ENCODE assay signal across 8 mouse cellular contexts in genomic region chr10:128625287-128625894, GRCm38 (mm10). TPM values are rescaled to one million over a fixed set of nuclear protein-coding genes. Genes with fewer than 3 reads are reported as not detected.
A peak's percentile ranks its signal among the peaks of the same experiment; 100 is the strongest.
DNase-seq lines count a peak whose midpoint lies in the region; ATAC-seq and TF ChIP-seq lines count a peak whose summit lies in the region.

No protein-coding gene starts in this region.

- no peak for DNase-seq in lung, embryonic 14.5 days
- DNase-seq in lung, postnatal 36 days: no peak
- no peak for DNase-seq in adrenal gland, postnatal 10 days
- DNase-seq in layer of hippocampus, postnatal 36 days: no peak
- no peak for DNase-seq in ovary, postnatal 14 days (ENCODE audit: low spot score)

- peak overlapping the region; percentile 97 for H3K4me2 ChIP-seq in lung, embryonic 14.5 days
- peak overlapping the region; percentile 79 for H3K4me2 ChIP-seq in intestine, postnatal 0 days (replicated peaks; ENCODE audit: low read depth)
- H3K4me2 ChIP-seq in neural tube, embryonic 14.5 days (ENCODE audit: low read depth, low read length): peak overlapping the region; percentile 83

- WGBS in lung, embryonic 14.5 days: 36% methylated on average over 7 of the region's 7 CpGs
- WGBS in intestine, postnatal 0 days: 29% methylated on average over 7 of the region's 7 CpGs
- WGBS in neural tube, embryonic 14.5 days: 49% methylated on average over 7 of the region's 7 CpGs

- H3K4me3 ChIP-seq in lung, embryonic 14.5 days (ENCODE audit: low read depth, low read length): peak overlapping the region; percentile 73
- peak overlapping the region; percentile 95 for H3K4me3 ChIP-seq in cortical plate, adult 2 months (ENCODE audit: insufficient read depth, low read length)
- peak overlapping the region; percentile 86 for H3K4me3 ChIP-seq in intestine, postnatal 0 days (ENCODE audit: low read depth, low read length)
- peak overlapping the region; percentile 70 for H3K4me3 ChIP-seq in neural tube, embryonic 14.5 days (ENCODE audit: low read depth, low read length)

- TF ChIP-seq POLR2A in cortical plate, adult 2 months (IDR thresholded peaks at IDR 0.05; ENCODE audit: extremely low read depth, insufficient read depth, low read length): no peak

- TF ChIP-seq CTCF in lung, embryonic 14.5 days (IDR thresholded peaks at IDR 0.05; ENCODE audit: low read depth): no peak
- no peak for TF ChIP-seq CTCF in cortical plate, adult 2 months (IDR thresholded peaks at IDR 0.05; ENCODE audit: extremely low read depth, insufficient read depth, low read length)
- no peak for TF ChIP-seq CTCF in intestine, postnatal 0 days (IDR thresholded peaks at IDR 0.05; ENCODE audit: low read depth)

- no peaks in the 10 kb centered on the region for H3K9me3 ChIP-seq in lung, embryonic 14.5 days (ENCODE audit: low read depth, low read length)
- H3K9me3 ChIP-seq in intestine, postnatal 0 days (ENCODE audit: control insufficient read depth): no peaks in the 10 kb centered on the region
- no peaks in the 10 kb centered on the region for H3K9me3 ChIP-seq in neural tube, embryonic 14.5 days (ENCODE audit: control insufficient read depth, low read length)

- H3K27ac ChIP-seq in lung, embryonic 14.5 days (ENCODE audit: low read depth): peak overlapping the region; percentile 75
- no peak overlapping the region for H3K27ac ChIP-seq in cortical plate, adult 2 months (ENCODE audit: insufficient read depth, low read length)
- 0 out of 2 replicates have a peak overlapping the region, but pooled peaks have one; percentile 46 for H3K27ac ChIP-seq in intestine, postnatal 0 days (ENCODE audit: low read depth, low read length)
- no peak overlapping the region for H3K27ac ChIP-seq in neural tube, embryonic 14.5 days (ENCODE audit: low read depth, low read length)

- ATAC-seq in lung, embryonic 14.5 days (ENCODE audit: insufficient read depth): no peak
- no peak for ATAC-seq in intestine, postnatal 0 days
- ATAC-seq in neural tube, embryonic 14.5 days (ENCODE audit: low read depth): no peak

- peaks cover 29% of the 10 kb centered on the region for H3K36me3 ChIP-seq in lung, embryonic 14.5 days (ENCODE audit: insufficient read depth)
- peaks cover 20% of the 10 kb centered on the region for H3K36me3 ChIP-seq in intestine, postnatal 0 days (ENCODE audit: control insufficient read depth, insufficient read depth)
- peaks cover 6% of the 10 kb centered on the region; the same call in 1 of the 2 replicates for H3K36me3 ChIP-seq in neural tube, embryonic 14.5 days (ENCODE audit: control insufficient read depth, insufficient read depth, low read length)

- H3K9ac ChIP-seq in lung, embryonic 14.5 days: peak overlapping the region; percentile 94
- H3K9ac ChIP-seq in intestine, postnatal 0 days (ENCODE audit: low read depth, low read length): peak overlapping the region; percentile 89
- H3K9ac ChIP-seq in neural tube, embryonic 14.5 days (replicated peaks; ENCODE audit: low read depth, low read length): peak overlapping the region; percentile 71

- no peaks in the 10 kb centered on the region for H3K4me1 ChIP-seq in lung, embryonic 14.5 days (ENCODE audit: insufficient read depth)
- peaks cover 5% of the 10 kb centered on the region for H3K4me1 ChIP-seq in cortical plate, adult 2 months (ENCODE audit: control insufficient read depth, insufficient read depth, low read length)
- H3K4me1 ChIP-seq in intestine, postnatal 0 days (replicated peaks; ENCODE audit: control insufficient read depth, insufficient read depth, low read length): no peaks in the 10 kb centered on the region
- peaks cover 6% of the 10 kb centered on the region; the same call in 1 of the 2 replicates for H3K4me1 ChIP-seq in neural tube, embryonic 14.5 days (ENCODE audit: control insufficient read depth, insufficient read depth, low read length)

- H3K27me3 ChIP-seq in lung, embryonic 14.5 days (ENCODE audit: insufficient read depth, low read length): no peaks in the 10 kb centered on the region
- no peaks in the 10 kb centered on the region for H3K27me3 ChIP-seq in intestine, postnatal 0 days (replicated peaks; ENCODE audit: control insufficient read depth, insufficient read depth, low read length)
- no peaks in the 10 kb centered on the region for H3K27me3 ChIP-seq in neural tube, embryonic 14.5 days (ENCODE audit: control insufficient read depth, insufficient read depth, low read length)

RNA-seq across cellular contexts. Expression of gene Rps26, which starts 1.2 kb away (rescaled TPM):
- polyA plus RNA-seq in lung, embryonic 14.5 days (2014; fragmentation: Nextera tagmentation; extraction: Ambion mirVana): 1,029 and 1,115 TPM in 2 replicates
- 354 and 390 TPM in 2 replicates for polyA plus RNA-seq in cortical plate, adult 2 months (2012; rRNA removed)
- polyA plus RNA-seq in intestine, postnatal 0 days (2015; fragmentation: Nextera tagmentation; extraction: Ambion mirVana): 519 and 548 TPM in 2 replicates
- 454 and 493 TPM in 2 replicates for polyA plus RNA-seq in neural tube, embryonic 14.5 days (2014; fragmentation: Nextera tagmentation; extraction: Ambion mirVana)
- total RNA-seq in adrenal gland, postnatal 10 days (2021): 100 to 1,000 TPM; 696 to 753 TPM
- 100 to 1,000 TPM; 288 to 319 TPM for total RNA-seq in layer of hippocampus, postnatal 36 days (2021)

RNA-seq across cellular contexts. Expression of gene Ikzf4, which starts 20.4 kb away (rescaled TPM):
- 2.0 and 3.5 TPM in 2 replicates for polyA plus RNA-seq in lung, embryonic 14.5 days (2014; fragmentation: Nextera tagmentation; extraction: Ambion mirVana)
- polyA plus RNA-seq in cortical plate, adult 2 months (2012; rRNA removed): 8.3 and 9.2 TPM in 2 replicates
- 0.95 and 1.7 TPM in 2 replicates for polyA plus RNA-seq in intestine, postnatal 0 days (2015; fragmentation: Nextera tagmentation; extraction: Ambion mirVana)
- polyA plus RNA-seq in neural tube, embryonic 14.5 days (2014; fragmentation: Nextera tagmentation; extraction: Ambion mirVana): 20.3 and 22.9 TPM in 2 replicates
- 1 to 10 TPM in 1 of 2 experiments, under 1 TPM in 1; 0.87 to 2.2 TPM for total RNA-seq in adrenal gland, postnatal 10 days (2021)
- 10 to 100 TPM; 14.8 to 15.5 TPM for total RNA-seq in layer of hippocampus, postnatal 36 days (2021)

RNA-seq across cellular contexts. Expression of gene Erbb3, which starts 35.9 kb away (rescaled TPM):
- polyA plus RNA-seq in lung, embryonic 14.5 days (2014; fragmentation: Nextera tagmentation; extraction: Ambion mirVana): 20.2 and 22.9 TPM in 2 replicates
- polyA plus RNA-seq in cortical plate, adult 2 months (2012; rRNA removed): 7.6 and 9.1 TPM in 2 replicates
- 22.3 and 23.8 TPM in 2 replicates for polyA plus RNA-seq in intestine, postnatal 0 days (2015; fragmentation: Nextera tagmentation; extraction: Ambion mirVana)
- polyA plus RNA-seq in neural tube, embryonic 14.5 days (2014; fragmentation: Nextera tagmentation; extraction: Ambion mirVana): 1.4 and 6.0 TPM in 2 replicates
- 10 to 100 TPM in 1 of 2 experiments, 1 to 10 TPM in 1; 10.0 to 11.1 TPM for total RNA-seq in adrenal gland, postnatal 10 days (2021)
- total RNA-seq in layer of hippocampus, postnatal 36 days (2021): 1 to 10 TPM; 7.8 to 8.0 TPM

RNA-seq across cellular contexts. Expression of gene Suox, which starts 48.5 kb away (rescaled TPM):
- 9.3 and 9.8 TPM in 2 replicates for polyA plus RNA-seq in lung, embryonic 14.5 days (2014; fragmentation: Nextera tagmentation; extraction: Ambion mirVana)
- polyA plus RNA-seq in cortical plate, adult 2 months (2012; rRNA removed): 11.3 and 12.1 TPM in 2 replicates
- 5.1 and 5.4 TPM in 2 replicates for polyA plus RNA-seq in intestine, postnatal 0 days (2015; fragmentation: Nextera tagmentation; extraction: Ambion mirVana)
- 13.1 and 14.6 TPM in 2 replicates for polyA plus RNA-seq in neural tube, embryonic 14.5 days (2014; fragmentation: Nextera tagmentation; extraction: Ambion mirVana)
- total RNA-seq in adrenal gland, postnatal 10 days (2021): 10 to 100 TPM; 19.8 to 24.2 TPM
- 10 to 100 TPM; 11.4 to 14.2 TPM for total RNA-seq in layer of hippocampus, postnatal 36 days (2021)

RNA-seq across cellular contexts. Expression of gene Pa2g4, which starts 59.6 kb away (rescaled TPM):
- polyA plus RNA-seq in lung, embryonic 14.5 days (2014; fragmentation: Nextera tagmentation; extraction: Ambion mirVana): 240 and 244 TPM in 2 replicates
- polyA plus RNA-seq in cortical plate, adult 2 months (2012; rRNA removed): 67.5 and 71.0 TPM in 2 replicates
- 65.3 and 66.8 TPM in 2 replicates for polyA plus RNA-seq in intestine, postnatal 0 days (2015; fragmentation: Nextera tagmentation; extraction: Ambion mirVana)
- polyA plus RNA-seq in neural tube, embryonic 14.5 days (2014; fragmentation: Nextera tagmentation; extraction: Ambion mirVana): 127 and 132 TPM in 2 replicates
- total RNA-seq in adrenal gland, postnatal 10 days (2021): 10 to 100 TPM; 85.1 to 90.9 TPM
- total RNA-seq in layer of hippocampus, postnatal 36 days (2021): 10 to 100 TPM; 61.9 to 66.9 TPM

Comparison
In these comparisons a context has a peak if more than half of its experiments do, and no peak if none do; other contexts are left out.
1. H3K27ac ChIP-seq: peak in lung, embryonic 14.5 days (single experiment) and intestine, postnatal 0 days (single experiment); none in cortical plate, adult 2 months (single experiment) and neural tube, embryonic 14.5 days (single experiment).
2. Peak in every context shown above with its lines, with median percentiles within 50 percentile points of each other: H3K4me2 ChIP-seq, H3K4me3 ChIP-seq and H3K9ac ChIP-seq.